Mouse (Mus musculus): ENCODE measurements around the gene Rab3gap1. TPM values are rescaled to one million over a fixed set of nuclear protein-coding genes. Genes with fewer than 3 reads are reported as not detected.

The Rab3gap1 gene
- polyA plus RNA-seq, 1 experiment from 2014 or later, result 14.6 TPM

DNA sequence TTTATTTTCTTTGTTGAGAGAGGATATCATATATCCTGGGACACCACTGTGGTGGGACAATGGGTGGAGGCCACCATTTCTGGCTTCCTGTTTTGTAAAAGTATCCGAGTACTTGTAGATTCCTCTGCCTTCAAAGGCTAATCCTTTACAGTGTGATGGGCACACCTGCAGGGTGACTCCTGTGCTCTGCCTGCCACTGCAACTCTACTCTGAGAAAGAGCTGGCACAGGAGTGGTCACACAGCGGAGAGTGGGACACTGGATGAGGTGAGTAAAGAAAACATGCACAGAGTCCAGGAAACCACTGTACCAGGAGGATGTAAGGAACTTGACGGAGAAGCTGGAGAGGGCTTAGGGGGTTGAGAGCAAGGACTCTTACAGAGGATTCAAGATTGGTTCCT lies 113.7 kb downstream of the Rab3gap1 start:
- no peaks in the 10 kb centered on the region for H3K27me3 ChIP-seq (replicated peaks; ENCODE audit: control insufficient read depth, insufficient read depth, low read length)
- H3K9ac ChIP-seq (ENCODE audit: low read length), result no peak overlapping the region
- no peak overlapping the region for H3K27ac ChIP-seq (ENCODE audit: low read depth, low read length)
- H3K4me2 ChIP-seq (ENCODE audit: low read length), result no peak overlapping the region
- H3K9me3 ChIP-seq (replicated peaks; ENCODE audit: control insufficient read depth, low read length), result no peaks in the 10 kb centered on the region
- no peak overlapping the region for H3K4me3 ChIP-seq (ENCODE audit: low read depth, low read length)
- H3K4me1 ChIP-seq (ENCODE audit: control insufficient read depth, insufficient read depth, low read length), result no peaks in the 10 kb centered on the region
- H3K36me3 ChIP-seq (ENCODE audit: control insufficient read depth, insufficient read depth, low read length), result no peaks in the 10 kb centered on the region
- DNase-seq (ENCODE audit: low spot score) (no peak), ATAC-seq (no peak)
- WGBS, result 92% methylated on average over 3 of the region's 3 CpGs

DNA sequence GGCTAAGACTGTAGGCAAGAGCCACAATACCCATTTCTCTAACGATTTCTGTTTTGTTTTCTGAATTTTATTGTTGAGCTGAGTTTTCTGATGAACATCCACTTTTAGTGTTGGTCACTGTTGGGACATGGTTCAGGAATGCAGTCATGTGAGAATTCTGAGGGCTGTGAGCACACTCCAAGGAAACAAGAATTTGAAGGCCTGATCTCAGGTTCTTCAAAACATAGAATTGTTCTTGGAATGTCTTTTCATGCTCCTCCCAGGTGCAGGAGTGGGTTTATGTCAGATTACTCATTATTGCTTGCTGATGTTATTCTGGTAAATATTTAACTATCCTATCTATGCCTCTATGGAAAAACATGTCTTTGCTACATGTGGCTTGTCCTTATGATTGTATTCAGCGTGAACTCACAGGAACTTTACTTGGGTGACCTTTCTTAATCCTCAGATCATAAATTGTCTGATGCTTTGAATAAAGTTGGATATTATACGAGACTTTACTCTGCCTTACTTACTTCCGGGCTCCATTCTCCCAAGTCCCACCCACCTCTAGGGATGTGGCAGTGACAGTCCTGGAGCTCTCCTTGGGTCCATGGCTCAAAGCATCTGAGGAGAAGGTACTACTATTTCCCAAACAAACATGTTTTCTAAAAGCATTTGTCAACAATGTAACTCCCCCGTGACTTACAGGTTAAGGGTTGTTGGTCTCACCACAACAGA lies 114.9 kb downstream of the Rab3gap1 start:
- no peaks in the 10 kb centered on the region for H3K27me3 ChIP-seq (replicated peaks; ENCODE audit: control insufficient read depth, insufficient read depth, low read length)
- H3K27ac ChIP-seq (ENCODE audit: low read depth, low read length), result no peak overlapping the region
- no peak overlapping the region for H3K4me2 ChIP-seq (ENCODE audit: low read length)
- DNase-seq (ENCODE audit: low spot score) (no peak), ATAC-seq (no peak)
- no peaks in the 10 kb centered on the region for H3K9me3 ChIP-seq (replicated peaks; ENCODE audit: control insufficient read depth, low read length)
- 92% methylated on average over 5 of the region's 5 CpGs for WGBS
- H3K36me3 ChIP-seq (ENCODE audit: control insufficient read depth, insufficient read depth, low read length), result no peaks in the 10 kb centered on the region
- no peak overlapping the region for H3K4me3 ChIP-seq (ENCODE audit: low read depth, low read length)
- no peaks in the 10 kb centered on the region for H3K4me1 ChIP-seq (ENCODE audit: control insufficient read depth, insufficient read depth, low read length)
- no peak overlapping the region for H3K9ac ChIP-seq (ENCODE audit: low read length)

GRCm38 (mm10) chr1:127985391-127985790 lies 116.8 kb downstream of the Rab3gap1 start:
- ATAC-seq (no peak), DNase-seq (ENCODE audit: low spot score) (no peak)
- H3K27ac ChIP-seq (ENCODE audit: low read depth, low read length), result no peak overlapping the region
- no peaks in the 10 kb centered on the region for H3K9me3 ChIP-seq (replicated peaks; ENCODE audit: control insufficient read depth, low read length)
- no peaks in the 10 kb centered on the region for H3K36me3 ChIP-seq (ENCODE audit: control insufficient read depth, insufficient read depth, low read length)
- H3K4me3 ChIP-seq (ENCODE audit: low read depth, low read length), result no peak overlapping the region
- no peak overlapping the region for H3K9ac ChIP-seq (ENCODE audit: low read length)
- no peaks in the 10 kb centered on the region for H3K27me3 ChIP-seq (replicated peaks; ENCODE audit: control insufficient read depth, insufficient read depth, low read length)
- H3K4me1 ChIP-seq (ENCODE audit: control insufficient read depth, insufficient read depth, low read length), result 0 out of 2 replicates have a peak, but pooled peaks cover under 1% of the 10 kb centered on the region
- WGBS, result 67% methylated on average over 3 of the region's 3 CpGs
- no peak overlapping the region for H3K4me2 ChIP-seq (ENCODE audit: low read length)

DNA sequence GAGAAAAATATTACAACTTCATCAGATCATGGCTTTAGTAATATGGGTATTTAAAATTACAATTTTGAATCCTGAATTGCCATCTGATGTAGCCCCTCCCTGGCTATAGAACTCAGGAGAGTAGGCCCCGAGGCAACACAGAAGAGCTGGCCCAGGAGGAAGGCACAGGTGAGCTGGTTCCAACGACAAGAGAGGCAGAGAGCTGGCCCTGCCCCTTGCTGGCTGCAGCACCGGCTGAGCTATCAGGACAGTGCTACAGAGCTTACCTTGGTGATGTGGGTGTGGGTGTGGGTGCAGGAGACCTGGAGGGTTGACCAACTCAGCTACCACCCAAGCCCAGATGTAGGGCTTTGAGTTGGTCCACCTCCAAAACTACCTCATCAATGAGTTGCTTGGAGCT lies 119.7 kb downstream of the Rab3gap1 start:
- H3K27me3 ChIP-seq (replicated peaks; ENCODE audit: control insufficient read depth, insufficient read depth, low read length), result no peaks in the 10 kb centered on the region
- H3K9me3 ChIP-seq (replicated peaks; ENCODE audit: control insufficient read depth, low read length), result no peaks in the 10 kb centered on the region
- H3K27ac ChIP-seq (ENCODE audit: low read depth, low read length), result no peak overlapping the region
- no peak overlapping the region for H3K4me2 ChIP-seq (ENCODE audit: low read length)
- no peak overlapping the region for H3K9ac ChIP-seq (ENCODE audit: low read length)
- DNase-seq (ENCODE audit: low spot score), result no peak
- WGBS, result 81% methylated on average over 3 of the region's 3 CpGs
- no peaks in the 10 kb centered on the region for H3K36me3 ChIP-seq (ENCODE audit: control insufficient read depth, insufficient read depth, low read length)
- H3K4me3 ChIP-seq (ENCODE audit: low read depth, low read length), result no peak overlapping the region
- no peak for ATAC-seq
- 0 out of 2 replicates have a peak, but pooled peaks cover 2% of the 10 kb centered on the region for H3K4me1 ChIP-seq (ENCODE audit: control insufficient read depth, insufficient read depth, low read length)

DNA sequence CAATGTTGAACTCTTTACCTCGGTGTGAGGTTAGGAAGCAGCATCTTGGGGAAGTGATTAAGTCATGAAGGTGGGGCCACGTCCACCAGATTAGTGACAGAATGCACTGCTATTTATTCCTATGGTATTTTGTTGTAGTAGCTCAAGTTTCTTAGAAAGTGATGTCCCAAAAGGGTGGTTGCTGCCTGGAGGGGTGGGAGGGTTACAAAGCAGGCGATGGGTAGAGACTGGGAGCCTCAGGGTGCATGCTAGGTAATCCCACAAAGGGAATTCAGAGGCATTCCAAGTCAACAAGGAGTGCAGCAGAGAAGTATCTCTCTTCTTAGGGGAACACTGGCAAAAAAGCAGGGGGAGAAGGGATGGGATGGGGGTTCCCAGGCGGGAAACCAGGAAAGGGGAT lies 120.8 kb downstream of the Rab3gap1 start:
- Histone ChIP-seq H3K4me1 (ENCODE audit: control insufficient read depth, insufficient read depth, low read length) (0 out of 2 replicates have a peak, but pooled peaks cover 2% of the 10 kb centered on the region), H3K4me2 (ENCODE audit: low read length) (no peak overlapping the region), H3K9ac (ENCODE audit: low read length) (no peak overlapping the region), H3K36me3 (ENCODE audit: control insufficient read depth, insufficient read depth, low read length) (no peaks in the 10 kb centered on the region), H3K27ac (ENCODE audit: low read depth, low read length) (no peak overlapping the region), H3K4me3 (ENCODE audit: low read depth, low read length) (no peak overlapping the region), H3K27me3 (replicated peaks; ENCODE audit: control insufficient read depth, insufficient read depth, low read length) (no peaks in the 10 kb centered on the region), H3K9me3 (replicated peaks; ENCODE audit: control insufficient read depth, low read length) (no peaks in the 10 kb centered on the region)
- DNase-seq (ENCODE audit: low spot score) (no peak), ATAC-seq (no peak)
- 79% methylated on average over 4 of the region's 4 CpGs for WGBS

GRCm38 (mm10) chr1:127989876-127990731 lies 121.5 kb downstream of the Rab3gap1 start:
- peak; percentile 85 for ATAC-seq
- Histone ChIP-seq H3K4me2 (ENCODE audit: low read length) (peak overlapping the region; percentile 18; the same call in 1 of the 2 replicates), H3K9ac (ENCODE audit: low read length) (no peak overlapping the region), H3K36me3 (ENCODE audit: control insufficient read depth, insufficient read depth, low read length) (no peaks in the 10 kb centered on the region), H3K27ac (ENCODE audit: low read depth, low read length) (peak overlapping the region; percentile 78), H3K4me1 (ENCODE audit: control insufficient read depth, insufficient read depth, low read length) (0 out of 2 replicates have a peak, but pooled peaks cover 2% of the 10 kb centered on the region), H3K27me3 (replicated peaks; ENCODE audit: control insufficient read depth, insufficient read depth, low read length) (no peaks in the 10 kb centered on the region), H3K9me3 (replicated peaks; ENCODE audit: control insufficient read depth, low read length) (no peaks in the 10 kb centered on the region), H3K4me3 (ENCODE audit: low read depth, low read length) (no peak overlapping the region)
- DNase-seq (ENCODE audit: low spot score), result peak; percentile 59
- 43% methylated on average over 9 of the region's 9 CpGs for WGBS

Other genes starting within 250 kb of the Rab3gap1 start
- 20.4 and 23.2 TPM in 2 replicates for gene Tmem163, start 189.2 kb upstream of the Rab3gap1 start, polyA plus RNA-seq (2014; fragmentation: Nextera tagmentation; extraction: Ambion mirVana)
- not detected in 2 replicates for gene Acmsd, start 139.4 kb upstream of the Rab3gap1 start, polyA plus RNA-seq (2014; fragmentation: Nextera tagmentation; extraction: Ambion mirVana)
- gene Ccnt2, start 94.6 kb upstream of the Rab3gap1 start, polyA plus RNA-seq (2014; fragmentation: Nextera tagmentation; extraction: Ambion mirVana), result 49.4 and 69.1 TPM in 2 replicates
- 0.27 and 0.36 TPM in 2 replicates for gene Map3k19, start 13.7 kb upstream of the Rab3gap1 start, polyA plus RNA-seq (2014; fragmentation: Nextera tagmentation; extraction: Ambion mirVana)
- 6.4 and 6.5 TPM in 2 replicates for gene Zranb3, start 234.3 kb downstream of the Rab3gap1 start, polyA plus RNA-seq (2014; fragmentation: Nextera tagmentation; extraction: Ambion mirVana)
- gene R3hdm1, start 234.5 kb downstream of the Rab3gap1 start, polyA plus RNA-seq (2014; fragmentation: Nextera tagmentation; extraction: Ambion mirVana), result 63.0 and 80.8 TPM in 2 replicates